ENCODE assay signal across 16 mouse cellular contexts in the genomic region with DNA sequence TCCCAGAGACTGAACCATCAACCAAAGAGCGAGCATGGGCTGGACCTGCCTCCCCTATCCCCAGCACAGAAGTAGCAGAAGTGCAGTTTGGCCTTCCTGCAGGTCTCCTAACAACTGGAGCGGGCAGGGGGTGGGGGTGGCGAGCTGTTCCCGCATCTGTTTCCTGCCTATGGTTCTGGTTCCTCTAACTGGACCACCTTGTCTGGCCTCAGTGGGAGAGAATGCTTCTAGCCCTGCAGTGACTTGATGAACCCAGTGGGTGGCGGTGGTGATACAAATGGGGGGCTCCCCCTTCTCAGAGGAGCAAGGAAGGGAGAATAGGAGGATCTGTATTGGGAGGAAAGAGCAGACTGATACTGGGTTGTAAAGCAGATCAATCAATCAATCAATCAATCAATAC.
DNase-seq lines count a peak whose midpoint lies in the region; ATAC-seq and TF ChIP-seq lines count a peak whose summit lies in the region.
"Had no signal": no experiment of that assay in that cellular context is flagged by ENCODE, and none has a peak within 500 bp of the region (broad histone marks: within the 10 kb centered on the region; RNA-seq: fewer than 3 reads in every experiment).

No protein-coding gene starts in this region.

- H3K4me1 ChIP-seq in intestine, postnatal 0 days (replicated peaks; ENCODE audit: control insufficient read depth, insufficient read depth, low read length), result no peaks in the 10 kb centered on the region
- no peaks in the 10 kb centered on the region for H3K4me1 ChIP-seq in intestine, embryonic 15.5 days (replicated peaks)
- H3K4me1 ChIP-seq in midbrain, embryonic 11.5 days (ENCODE audit: control insufficient read depth, insufficient read depth, low read length), result no peaks in the 10 kb centered on the region
- no peaks in the 10 kb centered on the region for H3K4me1 ChIP-seq in midbrain, embryonic 14.5 days (ENCODE audit: control insufficient read depth, insufficient read depth, low read length)
- H3K4me1 ChIP-seq: kidney, embryonic 15.5 days; midbrain, embryonic 15.5 days; neural tube, embryonic 12.5 days had no signal

- no peak overlapping the region for H3K4me3 ChIP-seq in intestine, postnatal 0 days (ENCODE audit: low read depth, low read length)
- no peak overlapping the region for H3K4me3 ChIP-seq in intestine, embryonic 15.5 days (replicated peaks)
- no peak overlapping the region for H3K4me3 ChIP-seq in midbrain, embryonic 11.5 days (ENCODE audit: low read depth, low read length)
- no peak overlapping the region for H3K4me3 ChIP-seq in midbrain, embryonic 14.5 days (replicated peaks; ENCODE audit: low read depth, low read length)
- H3K4me3 ChIP-seq: kidney, embryonic 15.5 days; midbrain, embryonic 15.5 days; neural tube, embryonic 12.5 days had no signal

- ATAC-seq in intestine, postnatal 0 days, result no peak
- no peak for ATAC-seq in intestine, embryonic 15.5 days
- ATAC-seq in midbrain, embryonic 11.5 days (ENCODE audit: low FRiP score), result 0 out of 2 replicates have a peak, but pooled peaks have one; percentile 17
- ATAC-seq in midbrain, embryonic 14.5 days (ENCODE audit: low FRiP score, low TSS enrichment), result no peak
- ATAC-seq in Patski, result no peak
- ATAC-seq: midbrain, embryonic 15.5 days had no signal

- no peak for DNase-seq in midbrain, embryonic 11.5 days (ENCODE audit: low spot score, missing footprints)
- no peak for DNase-seq in midbrain, embryonic 14.5 days
- no peak for DNase-seq in Patski (ENCODE audit: low read depth, low spot score)
- DNase-seq in retina, postnatal 1 day, result peak; percentile 6
- no peak for DNase-seq in left cerebral cortex, adult 18-20 months (ENCODE audit: low spot score in 2 of 2)
- DNase-seq in heart, postnatal 36 days, result no peak
- DNase-seq: adrenal gland, adult 8-10 months; heart, adult 18-20 months; heart, postnatal 10 days; layer of hippocampus, adult 9-11 months; lung, adult 18-20 months had no signal

- POLR2A ChIA-PET in Patski (lab: Charles Lee), result no interaction called here

- H3K36me3 ChIP-seq in intestine, postnatal 0 days (ENCODE audit: control insufficient read depth, insufficient read depth), result no peaks in the 10 kb centered on the region
- no peaks in the 10 kb centered on the region for H3K36me3 ChIP-seq in intestine, embryonic 15.5 days
- no peaks in the 10 kb centered on the region for H3K36me3 ChIP-seq in midbrain, embryonic 11.5 days (ENCODE audit: control insufficient read depth, insufficient read depth, low read length)
- H3K36me3 ChIP-seq in midbrain, embryonic 14.5 days (ENCODE audit: control insufficient read depth, insufficient read depth, low read length), result no peaks in the 10 kb centered on the region
- H3K36me3 ChIP-seq: kidney, embryonic 15.5 days; midbrain, embryonic 15.5 days; neural tube, embryonic 12.5 days had no signal

- intact Hi-C loops in heart, postnatal 36 days (cut with DNase I), result no loop called here

- TF ChIP-seq CTCF in intestine, postnatal 0 days (IDR thresholded peaks at IDR 0.05; ENCODE audit: low read depth), result peak; percentile 24; the same call in 1 of the 2 replicates
- peak; percentile 25 for TF ChIP-seq CTCF in Patski (IDR thresholded peaks at IDR 0.05)

- no peak overlapping the region for H3K4me2 ChIP-seq in intestine, postnatal 0 days (replicated peaks; ENCODE audit: low read depth)
- no peak overlapping the region for H3K4me2 ChIP-seq in intestine, embryonic 15.5 days (replicated peaks)
- no peak overlapping the region for H3K4me2 ChIP-seq in midbrain, embryonic 11.5 days
- H3K4me2 ChIP-seq in midbrain, embryonic 14.5 days (ENCODE audit: low read length), result no peak overlapping the region
- H3K4me2 ChIP-seq: kidney, embryonic 15.5 days; midbrain, embryonic 15.5 days; neural tube, embryonic 12.5 days had no signal

- H3K27ac ChIP-seq in intestine, postnatal 0 days (ENCODE audit: low read depth, low read length), result no peak overlapping the region
- no peak overlapping the region for H3K27ac ChIP-seq in intestine, embryonic 15.5 days
- H3K27ac ChIP-seq in midbrain, embryonic 11.5 days (ENCODE audit: low read depth, low read length), result no peak overlapping the region
- no peak overlapping the region for H3K27ac ChIP-seq in midbrain, embryonic 14.5 days (replicated peaks; ENCODE audit: low read depth, low read length)
- H3K27ac ChIP-seq: kidney, embryonic 15.5 days; midbrain, embryonic 15.5 days; neural tube, embryonic 12.5 days had no signal

- CTCF ChIA-PET in Patski (lab: Charles Lee), result no interaction called here

- WGBS in intestine, postnatal 0 days, result 52% methylated on average over 5 of the region's 5 CpGs
- 52% methylated on average over 5 of the region's 5 CpGs for WGBS in intestine, embryonic 15.5 days
- WGBS in midbrain, embryonic 11.5 days, result 53% methylated on average over 5 of the region's 5 CpGs
- WGBS in midbrain, embryonic 14.5 days, result 59% methylated on average over 5 of the region's 5 CpGs

- H3K9me3 ChIP-seq in intestine, postnatal 0 days (ENCODE audit: control insufficient read depth), result no peaks in the 10 kb centered on the region
- H3K9me3 ChIP-seq in intestine, embryonic 15.5 days, result no peaks in the 10 kb centered on the region
- no peaks in the 10 kb centered on the region for H3K9me3 ChIP-seq in midbrain, embryonic 11.5 days (ENCODE audit: control insufficient read depth, low read length)
- H3K9me3 ChIP-seq in midbrain, embryonic 14.5 days (ENCODE audit: control insufficient read depth, low read length), result no peaks in the 10 kb centered on the region
- H3K9me3 ChIP-seq: kidney, embryonic 15.5 days; midbrain, embryonic 15.5 days; neural tube, embryonic 12.5 days had no signal

- in situ Hi-C loops in Patski (cut with MboI; ENCODE audit: low pct_unique_long_range_greater_than_20kb), result loop anchor here (5.0 kb wide), 1 partner anchor 381 kb away; no protein-coding TSS in a partner anchor

- no peak overlapping the region for H3K9ac ChIP-seq in intestine, postnatal 0 days (ENCODE audit: low read depth, low read length)
- H3K9ac ChIP-seq in intestine, embryonic 15.5 days, result no peak overlapping the region
- H3K9ac ChIP-seq in midbrain, embryonic 11.5 days (ENCODE audit: low read length), result no peak overlapping the region
- no peak overlapping the region for H3K9ac ChIP-seq in midbrain, embryonic 14.5 days (replicated peaks; ENCODE audit: low read length)
- H3K9ac ChIP-seq: kidney, embryonic 15.5 days; midbrain, embryonic 15.5 days; neural tube, embryonic 12.5 days had no signal

- H3K27me3 ChIP-seq in intestine, postnatal 0 days (replicated peaks; ENCODE audit: control insufficient read depth, insufficient read depth, low read length), result no peaks in the 10 kb centered on the region
- no peaks in the 10 kb centered on the region for H3K27me3 ChIP-seq in intestine, embryonic 15.5 days (replicated peaks)
- H3K27me3 ChIP-seq in midbrain, embryonic 11.5 days (ENCODE audit: control insufficient read depth, insufficient read depth, low read length), result no peaks in the 10 kb centered on the region
- H3K27me3 ChIP-seq in midbrain, embryonic 14.5 days (ENCODE audit: control insufficient read depth, insufficient read depth, low read length), result no peaks in the 10 kb centered on the region
- H3K27me3 ChIP-seq in Patski, result peaks cover 36% of the 10 kb centered on the region
- H3K27me3 ChIP-seq: midbrain, embryonic 15.5 days; neural tube, embryonic 12.5 days had no signal
